Mouse (Mus musculus) activated CD4-positive, CD25-positive, alpha-beta regulatory T cell, adult 9 weeks (primary cell): ENCODE results near the gene Map2k3. TPM values are rescaled to one million over a fixed set of nuclear protein-coding genes. Genes with fewer than 3 reads are reported as not detected.

ENCODE experiments used
- polyA plus RNA-seq: library from polyadenylated mRNA; unstranded; fragments of 100-300 nt; shearing (Covaris generic); gene quantifications from one replicate; pipeline ENCODE4 v1.2.1, GENCODE M21; 2017

Gene Map2k3
- polyA plus RNA-seq: 56.4 TPM

DNA sequence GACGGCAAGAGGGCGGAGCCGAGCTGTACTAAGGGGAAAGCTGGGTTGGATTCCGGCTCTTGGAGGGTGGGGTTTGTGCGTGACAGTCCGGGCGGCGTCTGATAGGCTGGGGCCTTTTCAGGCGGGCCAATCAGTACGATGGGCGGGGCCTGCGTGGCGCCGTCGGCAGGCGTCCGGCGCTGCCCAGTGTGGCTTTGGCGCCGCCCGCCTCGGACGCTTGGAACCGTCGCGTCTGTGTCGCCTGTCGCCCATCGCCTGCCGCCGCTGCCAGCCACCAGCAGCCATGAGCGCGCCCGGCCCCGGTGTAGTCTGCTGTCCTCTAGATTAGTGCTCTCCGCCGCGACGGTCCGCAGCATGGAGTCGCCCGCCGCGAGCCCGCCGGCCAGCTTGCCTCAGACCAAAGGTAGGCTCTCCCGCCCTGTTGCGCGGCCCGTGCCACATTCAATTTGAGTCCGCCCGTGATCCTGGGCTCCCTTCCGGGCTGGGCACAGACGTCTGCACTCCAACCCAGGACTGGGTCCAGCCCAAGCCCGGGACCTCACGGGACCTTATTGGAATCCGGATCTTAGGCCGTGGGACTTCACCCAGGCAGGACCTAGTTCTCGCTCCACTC is at the start of gene Map2k3:
TSS of gene Map2k3 (plus strand) at position 165 of the 613 bp plus-strand sequence.

DNA sequence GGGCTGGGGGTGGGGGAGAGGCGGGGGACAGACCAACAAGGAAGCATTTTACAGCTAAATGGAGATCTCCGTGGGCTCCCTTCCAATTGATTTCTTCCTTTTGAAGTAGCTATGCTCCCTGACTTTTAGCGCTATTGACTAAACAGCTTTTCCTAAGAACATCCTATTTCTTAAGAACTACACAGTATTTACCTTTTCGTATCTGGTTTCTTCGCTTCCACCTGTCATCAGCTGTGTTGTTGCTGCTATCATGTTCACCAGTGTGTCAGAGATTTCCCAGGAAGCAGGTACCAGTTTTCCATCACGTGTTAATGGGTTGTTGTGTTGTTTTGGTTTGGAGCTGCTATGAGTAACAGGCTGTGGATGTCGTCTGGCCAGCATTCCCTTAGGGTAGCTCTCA is 17.3 kb upstream of the Map2k3 start, which contains the start of gene Natd1:
TSS of gene Natd1 (minus strand) at position 260 of the 400 bp plus-strand sequence.

Other genes with a start within 250 kb of the Map2k3 start
- gene Llgl1, start 232.3 kb upstream of the Map2k3 start, polyA plus RNA-seq: 22.2 TPM
- gene Flii, start 204.8 kb upstream of the Map2k3 start, polyA plus RNA-seq: 204 TPM
- 19.5 TPM for gene Mief2, start 203.6 kb upstream of the Map2k3 start, polyA plus RNA-seq
- 17.9 TPM for gene Top3a, start 154.7 kb upstream of the Map2k3 start, polyA plus RNA-seq
- gene Smcr8, start 154.5 kb upstream of the Map2k3 start, polyA plus RNA-seq: 15.6 TPM
- 27.2 TPM for gene Shmt1, start 120.3 kb upstream of the Map2k3 start, polyA plus RNA-seq
- 34.9 TPM for gene Dhrs7b, start 101.4 kb upstream of the Map2k3 start, polyA plus RNA-seq
- 42.3 TPM for gene Tmem11, start 52.8 kb upstream of the Map2k3 start, polyA plus RNA-seq
- gene Natd1, start 17.3 kb upstream of the Map2k3 start, polyA plus RNA-seq: 8.1 TPM
- not detected for gene Kcnj12, start 90.5 kb downstream of the Map2k3 start, polyA plus RNA-seq
- 75.9 TPM for gene Tnfrsf13b, start 194.7 kb downstream of the Map2k3 start, polyA plus RNA-seq
- gene Usp22, start 243.0 kb downstream of the Map2k3 start, polyA plus RNA-seq: 19.2 TPM